Mouse (Mus musculus): ENCODE results near the gene Elovl3. TPM values are rescaled to one million over a fixed set of nuclear protein-coding genes. Genes with fewer than 3 reads are reported as not detected.

The Elovl3 gene
- total and polyA plus RNA-seq, 2 experiments, result 2.6 to 9.8 TPM

- no peaks in the 10 kb centered on the region for H3K79me2 ChIP-seq (ENCODE audit: control insufficient read depth, insufficient read depth, low read length)
- H3K27ac ChIP-seq (replicated peaks; ENCODE audit: insufficient read depth, low read depth, low read length), result peak overlapping the region; percentile 53
- H3K4me3 ChIP-seq (ENCODE audit: insufficient read depth, low read depth, low read length), result no peak overlapping the region
- WGBS, result 47% methylated on average over 5 of the region's 5 CpGs
- TF ChIP-seq POLR2A (IDR thresholded peaks at IDR 0.05; ENCODE audit: extremely low read depth, insufficient read depth, low read length), result no peak
- TF ChIP-seq CTCF (IDR thresholded peaks at IDR 0.05; ENCODE audit: low read depth, low read length), result no peak
- H3K27me3 ChIP-seq (ENCODE audit: control insufficient read depth, insufficient read depth, low read length), result no peaks in the 10 kb centered on the region
- H3K36me3 ChIP-seq (ENCODE audit: control insufficient read depth, insufficient read depth, low read length), result no peaks in the 10 kb centered on the region
- peaks cover 7% of the 10 kb centered on the region; the same call in 1 of the 2 replicates for H3K4me1 ChIP-seq (ENCODE audit: control insufficient read depth, insufficient read depth, low read length)
- DNase-seq (ENCODE audit: extremely low read depth, low read depth, low spot score), result peak; percentile 82
- no peak overlapping the region for H3K9ac ChIP-seq (ENCODE audit: low read depth, low read length)
Observed at GRCm38 (mm10) chr19:46110781-46111180, 20.9 kb upstream of the Elovl3 start.

GRCm38 (mm10) chr19:46114617-46115016 is 17.1 kb upstream of the Elovl3 start:
- no peak overlapping the region for H3K9ac ChIP-seq (ENCODE audit: low read depth, low read length)
- H3K4me1 ChIP-seq (ENCODE audit: control insufficient read depth, insufficient read depth, low read length), result peaks cover 7% of the 10 kb centered on the region; the same call in 1 of the 2 replicates
- H3K27me3 ChIP-seq (ENCODE audit: control insufficient read depth, insufficient read depth, low read length), result no peaks in the 10 kb centered on the region
- no peak for DNase-seq (ENCODE audit: extremely low read depth, low read depth, low spot score)
- WGBS, result 62% methylated on average over 4 of the region's 4 CpGs
- H3K4me3 ChIP-seq (ENCODE audit: insufficient read depth, low read depth, low read length), result no peak overlapping the region
- TF ChIP-seq CTCF (IDR thresholded peaks at IDR 0.05; ENCODE audit: low read depth, low read length), result no peak
- TF ChIP-seq POLR2A (IDR thresholded peaks at IDR 0.05; ENCODE audit: extremely low read depth, insufficient read depth, low read length), result no peak
- no peak overlapping the region for H3K27ac ChIP-seq (replicated peaks; ENCODE audit: insufficient read depth, low read depth, low read length)
- no peaks in the 10 kb centered on the region for H3K36me3 ChIP-seq (ENCODE audit: control insufficient read depth, insufficient read depth, low read length)
- no peaks in the 10 kb centered on the region for H3K79me2 ChIP-seq (ENCODE audit: control insufficient read depth, insufficient read depth, low read length)

- no peak overlapping the region for H3K9ac ChIP-seq (ENCODE audit: low read depth, low read length)
- peaks cover 4% of the 10 kb centered on the region for H3K4me1 ChIP-seq (ENCODE audit: control insufficient read depth, insufficient read depth, low read length)
- TF ChIP-seq CTCF (IDR thresholded peaks at IDR 0.05; ENCODE audit: low read depth, low read length) (no peak), POLR2A (IDR thresholded peaks at IDR 0.05; ENCODE audit: extremely low read depth, insufficient read depth, low read length) (no peak)
- no peaks in the 10 kb centered on the region for H3K79me2 ChIP-seq (ENCODE audit: control insufficient read depth, insufficient read depth, low read length)
- no peak overlapping the region for H3K27ac ChIP-seq (replicated peaks; ENCODE audit: insufficient read depth, low read depth, low read length)
- no peak overlapping the region for H3K4me3 ChIP-seq (ENCODE audit: insufficient read depth, low read depth, low read length)
- H3K27me3 ChIP-seq (ENCODE audit: control insufficient read depth, insufficient read depth, low read length), result no peaks in the 10 kb centered on the region
- DNase-seq (ENCODE audit: extremely low read depth, low read depth, low spot score), result no peak
- 91% methylated on average over 3 of the region's 3 CpGs for WGBS
- H3K36me3 ChIP-seq (ENCODE audit: control insufficient read depth, insufficient read depth, low read length), result no peaks in the 10 kb centered on the region
Observed at GRCm38 (mm10) chr19:46119458-46119857, 12.2 kb upstream of the Elovl3 start.

- no peaks in the 10 kb centered on the region for H3K27me3 ChIP-seq (ENCODE audit: control insufficient read depth, insufficient read depth, low read length)
- no peak overlapping the region for H3K4me3 ChIP-seq (ENCODE audit: insufficient read depth, low read depth, low read length)
- no peaks in the 10 kb centered on the region for H3K79me2 ChIP-seq (ENCODE audit: control insufficient read depth, insufficient read depth, low read length)
- H3K36me3 ChIP-seq (ENCODE audit: control insufficient read depth, insufficient read depth, low read length), result no peaks in the 10 kb centered on the region
- TF ChIP-seq POLR2A (IDR thresholded peaks at IDR 0.05; ENCODE audit: extremely low read depth, insufficient read depth, low read length) (no peak), CTCF (IDR thresholded peaks at IDR 0.05; ENCODE audit: low read depth, low read length) (no peak)
- peaks cover 10% of the 10 kb centered on the region for H3K4me1 ChIP-seq (ENCODE audit: control insufficient read depth, insufficient read depth, low read length)
- no peak overlapping the region for H3K9ac ChIP-seq (ENCODE audit: low read depth, low read length)
- DNase-seq (ENCODE audit: extremely low read depth, low read depth, low spot score), result no peak
- no peak overlapping the region for H3K27ac ChIP-seq (replicated peaks; ENCODE audit: insufficient read depth, low read depth, low read length)
- 88% methylated on average over 6 of the region's 6 CpGs for WGBS
Observed at GRCm38 (mm10) chr19:46120872-46121271, 10.8 kb upstream of the Elovl3 start.

GRCm38 (mm10) chr19:46123876-46124275 is 7.8 kb upstream of the Elovl3 start:
- no peaks in the 10 kb centered on the region for H3K79me2 ChIP-seq (ENCODE audit: control insufficient read depth, insufficient read depth, low read length)
- H3K9ac ChIP-seq (ENCODE audit: low read depth, low read length), result no peak overlapping the region
- no peak overlapping the region for H3K4me3 ChIP-seq (ENCODE audit: insufficient read depth, low read depth, low read length)
- no peaks in the 10 kb centered on the region for H3K27me3 ChIP-seq (ENCODE audit: control insufficient read depth, insufficient read depth, low read length)
- peak; percentile 63 for DNase-seq (ENCODE audit: extremely low read depth, low read depth, low spot score)
- TF ChIP-seq POLR2A (IDR thresholded peaks at IDR 0.05; ENCODE audit: extremely low read depth, insufficient read depth, low read length), result no peak
- no peak for TF ChIP-seq CTCF (IDR thresholded peaks at IDR 0.05; ENCODE audit: low read depth, low read length)
- 46% methylated on average over 3 of the region's 3 CpGs for WGBS
- H3K27ac ChIP-seq (replicated peaks; ENCODE audit: insufficient read depth, low read depth, low read length), result peak overlapping the region; percentile 59; the same call in 1 of the 2 replicates
- no peaks in the 10 kb centered on the region for H3K36me3 ChIP-seq (ENCODE audit: control insufficient read depth, insufficient read depth, low read length)
- peaks cover 10% of the 10 kb centered on the region for H3K4me1 ChIP-seq (ENCODE audit: control insufficient read depth, insufficient read depth, low read length)

GRCm38 (mm10) chr19:46124651-46125050 is 7.0 kb upstream of the Elovl3 start:
- TF ChIP-seq POLR2A (IDR thresholded peaks at IDR 0.05; ENCODE audit: extremely low read depth, insufficient read depth, low read length), result no peak
- no peak for TF ChIP-seq CTCF (IDR thresholded peaks at IDR 0.05; ENCODE audit: low read depth, low read length)
- no peaks in the 10 kb centered on the region for H3K27me3 ChIP-seq (ENCODE audit: control insufficient read depth, insufficient read depth, low read length)
- H3K27ac ChIP-seq (replicated peaks; ENCODE audit: insufficient read depth, low read depth, low read length), result peak overlapping the region; percentile 70
- no peaks in the 10 kb centered on the region for H3K79me2 ChIP-seq (ENCODE audit: control insufficient read depth, insufficient read depth, low read length)
- DNase-seq (ENCODE audit: extremely low read depth, low read depth, low spot score), result peak; percentile 89
- peaks cover 10% of the 10 kb centered on the region for H3K4me1 ChIP-seq (ENCODE audit: control insufficient read depth, insufficient read depth, low read length)
- H3K36me3 ChIP-seq (ENCODE audit: control insufficient read depth, insufficient read depth, low read length), result no peaks in the 10 kb centered on the region
- no peak overlapping the region for H3K9ac ChIP-seq (ENCODE audit: low read depth, low read length)
- H3K4me3 ChIP-seq (ENCODE audit: insufficient read depth, low read depth, low read length), result no peak overlapping the region

All from liver, adult 2 months (tissue).